ENCODE assay signal across 30 mouse cellular contexts in the genomic region with DNA sequence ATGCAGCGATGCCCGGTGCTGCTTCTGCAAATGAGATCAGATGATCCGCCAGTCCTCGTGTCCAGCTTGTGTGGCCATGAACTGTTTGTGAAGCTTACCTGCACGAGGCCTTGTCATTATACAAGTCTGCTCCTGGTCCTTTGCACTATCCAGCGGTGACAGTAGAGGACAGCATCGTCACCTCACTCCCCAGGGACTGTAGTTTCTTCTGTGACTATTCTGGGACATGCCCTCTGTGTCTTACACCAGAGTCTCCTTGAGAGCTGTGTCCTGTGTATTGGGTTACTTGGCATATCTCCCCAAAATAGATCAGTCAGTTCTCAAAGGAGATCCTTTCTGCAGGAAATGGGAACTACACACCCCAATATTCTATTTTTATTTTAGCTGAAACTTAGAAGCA.
DNase-seq lines count a peak whose midpoint lies in the region; ATAC-seq and TF ChIP-seq lines count a peak whose summit lies in the region.
"Had no signal": no experiment of that assay in that cellular context is flagged by ENCODE, and none has a peak within 500 bp of the region (broad histone marks: within the 10 kb centered on the region; RNA-seq: fewer than 3 reads in every experiment).

No protein-coding gene starts in this region.

- WGBS in heart, adult 2 months, result 50% methylated on average over 7 of the region's 7 CpGs
- WGBS in heart, postnatal 0 days, result 33% methylated on average over 7 of the region's 7 CpGs

- no peaks in the 10 kb centered on the region for H3K27me3 ChIP-seq in CH12.LX (replicated peaks)
- no peaks in the 10 kb centered on the region for H3K27me3 ChIP-seq in heart, adult 2 months (ENCODE audit: control insufficient read depth, insufficient read depth, low read length)
- H3K27me3 ChIP-seq in heart, postnatal 0 days (ENCODE audit: control insufficient read depth, insufficient read depth, low read length), result no peaks in the 10 kb centered on the region
- H3K27me3 ChIP-seq: embryonic facial prominence, embryonic 15.5 days; forebrain, embryonic 15.5 days; heart, embryonic 13.5 days; intestine, embryonic 15.5 days; liver, embryonic 15.5 days; lung, embryonic 15.5 days; neural tube, embryonic 13.5 days had no signal

- peak in 1 of 2 experiments; percentile 12; a peak in 1 of 4 replicates for TF ChIP-seq CTCF in CH12.LX (conservative IDR thresholded peaks at IDR 0.05 in 1 of 2, IDR thresholded peaks at IDR 0.05 in 1 of 2; ENCODE audit: low read depth in 2 of 2, low read length in 2 of 2)
- peak; percentile 46 for TF ChIP-seq CTCF in heart, adult 2 months (IDR thresholded peaks at IDR 0.05)
- peak; percentile 27; the same call in 1 of the 2 replicates for TF ChIP-seq CTCF in heart, postnatal 0 days (IDR thresholded peaks at IDR 0.05; ENCODE audit: low read depth)

- no peak for TF ChIP-seq EP300 in CH12.LX (IDR thresholded peaks at IDR 0.05; ENCODE audit: low read length)
- no peak for TF ChIP-seq EP300 in heart, adult 2 months (IDR thresholded peaks at IDR 0.05; ENCODE audit: insufficient read depth, low read depth, low read length)
- TF ChIP-seq EP300 in heart, postnatal 0 days (IDR thresholded peaks at IDR 0.05; ENCODE audit: low read depth), result no peak

- H3K27ac ChIP-seq in CH12.LX (ENCODE audit: insufficient read depth, low read depth), result no peak overlapping the region
- no peak overlapping the region for H3K27ac ChIP-seq in heart, adult 2 months
- H3K27ac ChIP-seq in heart, postnatal 0 days (ENCODE audit: low read depth), result no peak overlapping the region
- H3K27ac ChIP-seq: embryonic facial prominence, embryonic 15.5 days; forebrain, embryonic 15.5 days; heart, embryonic 13.5 days; hindbrain, embryonic 10.5 days; intestine, embryonic 15.5 days; left cerebral cortex, adult 2 months; limb, embryonic 10.5 days; liver, embryonic 15.5 days; lung, embryonic 15.5 days; neural tube, embryonic 13.5 days; stomach, postnatal 0 days had no signal

- TF ChIP-seq RAD21 in CH12.LX (IDR thresholded peaks at IDR 0.05; ENCODE audit: low read depth, low read length), result no peak

- no peaks in the 10 kb centered on the region for H3K9me3 ChIP-seq in CH12.LX (replicated peaks; ENCODE audit: low read length)
- H3K9me3 ChIP-seq in heart, postnatal 0 days (replicated peaks; ENCODE audit: control insufficient read depth, low read length), result no peaks in the 10 kb centered on the region
- H3K9me3 ChIP-seq: embryonic facial prominence, embryonic 15.5 days; forebrain, embryonic 15.5 days; heart, embryonic 13.5 days; hindbrain, embryonic 10.5 days; intestine, embryonic 15.5 days; limb, embryonic 10.5 days; liver, embryonic 15.5 days; lung, embryonic 15.5 days; neural tube, embryonic 13.5 days had no signal

- H3K9ac ChIP-seq in CH12.LX (ENCODE audit: insufficient read depth, low read depth), result no peak overlapping the region
- H3K9ac ChIP-seq in heart, adult 2 months (ENCODE audit: low read depth, low read length), result no peak overlapping the region
- H3K9ac ChIP-seq in heart, postnatal 0 days (replicated peaks; ENCODE audit: low read depth, low read length), result no peak overlapping the region
- H3K9ac ChIP-seq: embryonic facial prominence, embryonic 15.5 days; forebrain, embryonic 15.5 days; heart, embryonic 13.5 days; intestine, embryonic 15.5 days; liver, embryonic 15.5 days; lung, embryonic 15.5 days; neural tube, embryonic 13.5 days had no signal

- H3K4me3 ChIP-seq in CH12.LX (replicated peaks in 1 of 3; ENCODE audit: low read depth in 2 of 3, low read length in 2 of 3, poor library complexity in 1 of 3), result no peak overlapping the region
- H3K4me3 ChIP-seq in heart, adult 2 months, result no peak overlapping the region
- no peak overlapping the region for H3K4me3 ChIP-seq in heart, postnatal 0 days (ENCODE audit: low read depth, low read length)
- H3K4me3 ChIP-seq: embryonic facial prominence, embryonic 15.5 days; forebrain, embryonic 15.5 days; heart, embryonic 13.5 days; hindbrain, embryonic 10.5 days; intestine, embryonic 15.5 days; left cerebral cortex, adult 2 months; limb, embryonic 10.5 days; liver, embryonic 15.5 days; lung, embryonic 15.5 days; myocyte; neural tube, embryonic 13.5 days had no signal

- H3K4me2 ChIP-seq in CH12.LX (ENCODE audit: insufficient read depth, low read depth, poor library complexity, severe bottlenecking), result no peak overlapping the region
- H3K4me2 ChIP-seq in heart, postnatal 0 days (ENCODE audit: low read depth, low read length), result no peak overlapping the region
- H3K4me2 ChIP-seq: embryonic facial prominence, embryonic 15.5 days; forebrain, embryonic 15.5 days; heart, embryonic 13.5 days; intestine, embryonic 15.5 days; liver, embryonic 15.5 days; lung, embryonic 15.5 days; neural tube, embryonic 13.5 days had no signal

- dilution Hi-C loops in CH12.LX (cut with MboI; ENCODE audit: extremely low pct_ligation_motif_present, extremely low pct_unique_long_range_greater_than_20kb, low sequenced_read_pairs), result no loop called here

- intact Hi-C loops in heart, postnatal 25 days (cut with DNase I), result no loop called here
- intact Hi-C loops in heart, adult 2 months (cut with DNase I), result no loop called here

- H3K4me1 ChIP-seq in CH12.LX (ENCODE audit: control insufficient read depth in 1 of 2, insufficient read depth in 2 of 2), result peaks cover 0 to 6% of the 10 kb centered on the region in 2 experiments; a peak in 2 of 4 replicates
- H3K4me1 ChIP-seq in heart, adult 2 months (ENCODE audit: control insufficient read depth, insufficient read depth, low read length), result no peaks in the 10 kb centered on the region; the same call in 1 of the 2 replicates
- no peaks in the 10 kb centered on the region for H3K4me1 ChIP-seq in heart, postnatal 0 days (ENCODE audit: control insufficient read depth, insufficient read depth)
- H3K4me1 ChIP-seq: embryonic facial prominence, embryonic 15.5 days; forebrain, embryonic 15.5 days; intestine, embryonic 15.5 days; limb, embryonic 10.5 days; liver, embryonic 15.5 days; lung, embryonic 15.5 days; neural tube, embryonic 13.5 days had no signal

- in situ Hi-C loops in CH12.LX (cut with MboI; ENCODE audit: low pct_ligation_motif_present, low pct_unique_long_range_greater_than_20kb, low sequenced_read_pairs), result no loop called here

- DNase-seq in heart, adult 18-20 months, result peak; percentile 25 to 56
- DNase-seq in heart, postnatal 25 days (ENCODE audit: low spot score), result no peak
- DNase-seq in CH12.LX (ENCODE audit: extremely low read depth), result peak; percentile 24
- peak; percentile 27 to 36 for DNase-seq in heart, adult 2 months
- DNase-seq in heart, postnatal 0 days (ENCODE audit: low spot score), result peak; percentile 26
- no peak for DNase-seq in retina, postnatal 1 day
- no peak for DNase-seq in right cerebral cortex, postnatal 10 days (ENCODE audit: low spot score in 2 of 2)
- DNase-seq: adrenal gland, adult 8-10 months; cerebellum, adult 9-10 months; kidney, adult 8-10 months; kidney, postnatal 10 days; liver; lung, postnatal 4 days; right cerebral cortex, postnatal 4 days; thymus, adult 2 months; thymus, postnatal 4 days had no signal

- H3K79me2 ChIP-seq in CH12.LX (replicated peaks; ENCODE audit: control insufficient read depth, extremely low read depth, insufficient read depth, poor library complexity, severe bottlenecking), result no peaks in the 10 kb centered on the region
- no peaks in the 10 kb centered on the region for H3K79me2 ChIP-seq in heart, adult 2 months (replicated peaks; ENCODE audit: control insufficient read depth, insufficient read depth, low read length)

- peak; percentile 51; the same call in 1 of the 2 replicates for ATAC-seq in heart, postnatal 0 days (ENCODE audit: insufficient read depth, low read depth)
- ATAC-seq: activated CD4-positive, CD25-positive, alpha-beta regulatory T cell, adult 4 months; forebrain, embryonic 15.5 days; hindbrain, embryonic 16.5 days; intestine, embryonic 15.5 days had no signal

- H3K36me3 ChIP-seq in CH12.LX (replicated peaks in 1 of 2; ENCODE audit: control insufficient read depth in 1 of 2, insufficient read depth in 1 of 2, low read length in 1 of 2), result no peaks in the 10 kb centered on the region
- no peaks in the 10 kb centered on the region for H3K36me3 ChIP-seq in heart, adult 2 months (ENCODE audit: control insufficient read depth, insufficient read depth, low read length)
- no peaks in the 10 kb centered on the region for H3K36me3 ChIP-seq in heart, postnatal 0 days (replicated peaks; ENCODE audit: control insufficient read depth, insufficient read depth, low read length)
- H3K36me3 ChIP-seq: embryonic facial prominence, embryonic 15.5 days; forebrain, embryonic 15.5 days; heart, embryonic 13.5 days; hindbrain, embryonic 10.5 days; intestine, embryonic 15.5 days; limb, embryonic 10.5 days; liver, embryonic 15.5 days; lung, embryonic 15.5 days; neural tube, embryonic 13.5 days had no signal

- no peak for TF ChIP-seq POLR2A in CH12.LX (IDR thresholded peaks at IDR 0.05; ENCODE audit: low read depth, low read length)
- no peak for TF ChIP-seq POLR2A in heart, adult 2 months (IDR thresholded peaks at IDR 0.05; ENCODE audit: insufficient read depth, low read depth, low read length)

TF ChIP-seq in CH12.LX, 34 proteins besides CTCF, POLR2A, EP300 and RAD21:
- TF ChIP-seq IRF4 (IDR thresholded peaks at IDR 0.05; ENCODE audit: low read depth, low read length) (no peak), JUN (IDR thresholded peaks at IDR 0.05; ENCODE audit: insufficient read depth, low read depth, low read length) (no peak)

Comparison
In these comparisons a context has a peak if more than half of its experiments do, and no peak if none do; other contexts are left out.
1. DNase-seq: peak in heart, adult 18-20 months (2 of 2), CH12.LX (single experiment), heart, adult 2 months (2 of 2) and heart, postnatal 0 days (single experiment); none in heart, postnatal 25 days (single experiment), retina, postnatal 1 day (single experiment) and right cerebral cortex, postnatal 10 days (0 of 2).